Mouse (Mus musculus) forebrain, embryonic 11.5 days (tissue): Measurements from ENCODE around the gene Sytl3. TPM values are rescaled to one million over a fixed set of nuclear protein-coding genes. Genes with fewer than 3 reads are reported as not detected.
"Not testable (repeated sequence)": the region's sequence is repeated elsewhere in the genome, so short reads cannot be mapped to it uniquely, and the experiment has no call there.

ENCODE experiments used
- ATAC-seq: fragments of 200-750 bp; cut with Nextera tagmentation; replicated peaks from 2 replicates; pipeline ENCODE4 v1.8.0; 2017; ENCODE audit warnings: moderate TSS enrichment; ENCODE audit not compliant: low FRiP score
- DNase-seq: peaks from one replicate; pipeline ENCODE4 v3.0.0-alpha.2; 2017; ENCODE audit warnings: low spot score
- H3K27ac ChIP-seq: fragments of 300-500 bp; sonication (generic); 2 replicates; pipeline ENCODE4 v1.5.1; 2014; ENCODE audit warnings: low read depth, low read length
- H3K27me3 ChIP-seq: fragments of 300-500 bp; sonication (generic); 2 replicates; pipeline ENCODE4 v1.6.1; 2014; ENCODE audit warnings: mild to moderate bottlenecking, low read length, mixed read lengths; ENCODE audit not compliant: control insufficient read depth, insufficient read depth
- H3K36me3 ChIP-seq: fragments of 300-500 bp; sonication (generic); 2 replicates; pipeline ENCODE4 v1.6.1; 2014; ENCODE audit warnings: mild to moderate bottlenecking, low read length, moderate library complexity, mixed read lengths; ENCODE audit not compliant: control insufficient read depth, insufficient read depth
- H3K4me1 ChIP-seq: fragments of 300-500 bp; sonication (generic); replicated peaks from 2 replicates; pipeline ENCODE4 v1.6.1; 2014; ENCODE audit warnings: low read length, mixed read lengths; ENCODE audit not compliant: control insufficient read depth, insufficient read depth
- H3K4me2 ChIP-seq: fragments of 300-500 bp; sonication (generic); 2 replicates; pipeline ENCODE4 v1.6.1; 2014; ENCODE audit warnings: low read depth, mild to moderate bottlenecking, low read length, moderate library complexity, mixed read lengths; ENCODE audit not compliant: severe bottlenecking
- H3K4me3 ChIP-seq: fragments of 300-500 bp; sonication (generic); 2 replicates; pipeline ENCODE4 v1.5.1; 2014; ENCODE audit warnings: low read depth, low read length
- H3K9ac ChIP-seq: fragments of 300-500 bp; sonication (generic); 2 replicates; pipeline ENCODE4 v1.6.1; 2014; ENCODE audit warnings: low read length
- H3K9me3 ChIP-seq: fragments of 300-500 bp; sonication (generic); 2 replicates; pipeline ENCODE4 v1.6.1; 2016; ENCODE audit warnings: low read length, mixed read lengths; ENCODE audit not compliant: control insufficient read depth
- WGBS: fragments of 180-500 bp; shearing (Covaris S2); extraction: QIAGEN DNeasy Blood & Tissue Kit; methylation state at CpG from one replicate; pipeline ENCODE4 v1.1.7; 2014; 5-methylcytosine and 5-hydroxymethylcytosine counted together
- polyA plus RNA-seq: library from polyadenylated mRNA; unstranded; fragments of >200 nt; fragmentation: Nextera tagmentation; extraction: Ambion mirVana; gene quantifications from 2 replicates; pipeline ENCODE4 v1.2.1, GENCODE M21; 2014

The Sytl3 gene
- not detected in 2 replicates for polyA plus RNA-seq

- H3K9ac ChIP-seq, H3K9me3 ChIP-seq, H3K27me3 ChIP-seq, H3K4me3 ChIP-seq, ATAC-seq, H3K4me2 ChIP-seq, DNase-seq, H3K36me3 ChIP-seq, H3K4me1 ChIP-seq, H3K27ac ChIP-seq: not testable (repeated sequence)
- 91% methylated on average over 3 of the region's 7 CpGs for WGBS
Measured at GRCm38 (mm10) chr17:6658801-6659200, at the start of gene Sytl3. TSS of gene Sytl3 (plus strand) at chr17:6659093.

GRCm38 (mm10) chr17:6613524-6613923 is 45.4 kb upstream of the Sytl3 start:
- not testable (repeated sequence) for H3K4me1 ChIP-seq, H3K9me3 ChIP-seq, H3K36me3 ChIP-seq, H3K4me2 ChIP-seq, H3K4me3 ChIP-seq, ATAC-seq, DNase-seq, H3K27ac ChIP-seq, H3K27me3 ChIP-seq, H3K9ac ChIP-seq
- 92% methylated on average over 11 of the region's 14 CpGs for WGBS

GRCm38 (mm10) chr17:6614316-6614715 is 44.6 kb upstream of the Sytl3 start:
- not testable (repeated sequence) for H3K27ac ChIP-seq, H3K27me3 ChIP-seq, H3K4me3 ChIP-seq, H3K9ac ChIP-seq, H3K4me1 ChIP-seq, H3K36me3 ChIP-seq, H3K4me2 ChIP-seq, H3K9me3 ChIP-seq, ATAC-seq, DNase-seq
- 85% methylated on average over 5 of the region's 9 CpGs for WGBS

- not testable (repeated sequence) for H3K4me1 ChIP-seq, H3K27ac ChIP-seq, H3K9me3 ChIP-seq, H3K36me3 ChIP-seq, H3K4me2 ChIP-seq, DNase-seq, H3K9ac ChIP-seq, H3K27me3 ChIP-seq, H3K4me3 ChIP-seq, ATAC-seq
- WGBS: 97% methylated on average over 9 of the region's 9 CpGs
Measured at GRCm38 (mm10) chr17:6616731-6617130, 42.2 kb upstream of the Sytl3 start.

- ATAC-seq, H3K9ac ChIP-seq, H3K4me2 ChIP-seq, H3K4me1 ChIP-seq, H3K9me3 ChIP-seq, H3K27ac ChIP-seq, DNase-seq, H3K36me3 ChIP-seq, H3K4me3 ChIP-seq, H3K27me3 ChIP-seq: not testable (repeated sequence)
- WGBS: 77% methylated on average over 6 of the region's 13 CpGs
Measured at GRCm38 (mm10) chr17:6617689-6618400, 41.0 kb upstream of the Sytl3 start.

GRCm38 (mm10) chr17:6619271-6619670 is 39.6 kb upstream of the Sytl3 start:
- not testable (repeated sequence) for H3K9ac ChIP-seq, H3K4me1 ChIP-seq, H3K27me3 ChIP-seq, H3K4me2 ChIP-seq, DNase-seq, ATAC-seq, H3K36me3 ChIP-seq, H3K4me3 ChIP-seq, H3K27ac ChIP-seq, H3K9me3 ChIP-seq
- WGBS: 93% methylated on average over 5 of the region's 5 CpGs

- H3K4me3 ChIP-seq, H3K4me1 ChIP-seq, ATAC-seq, H3K27me3 ChIP-seq, H3K4me2 ChIP-seq, H3K36me3 ChIP-seq, H3K9ac ChIP-seq, H3K27ac ChIP-seq, DNase-seq, H3K9me3 ChIP-seq: not testable (repeated sequence)
- WGBS: 82% methylated on average over 5 of the region's 6 CpGs
Measured at GRCm38 (mm10) chr17:6620035-6620434, 38.9 kb upstream of the Sytl3 start.

- WGBS: 87% methylated on average over 18 of the region's 20 CpGs
- not testable (repeated sequence) for DNase-seq, ATAC-seq
Measured at GRCm38 (mm10) chr17:6620730-6621451, 38.0 kb upstream of the Sytl3 start.

More at GRCm38 (mm10) chr17:6620730-6621451, 38.0 kb upstream of the Sytl3 start:
- not testable (repeated sequence) for H3K9me3 ChIP-seq, H3K4me3 ChIP-seq, H3K27ac ChIP-seq, H3K27me3 ChIP-seq, H3K9ac ChIP-seq, H3K4me1 ChIP-seq, H3K4me2 ChIP-seq, H3K36me3 ChIP-seq
